Mouse (Mus musculus): ENCODE results near the gene Agxt. TPM values are rescaled to one million over a fixed set of nuclear protein-coding genes. Genes with fewer than 3 reads are reported as not detected.

The Agxt gene
- total RNA-seq, 2 experiments from 2014 or later, result not detected

Other genes with a start within 250 kb of the Agxt start
- under 1 TPM in 1 of 2 experiments, not detected in 1; 0.14 TPM for gene Ankmy1, start 232.3 kb upstream of the Agxt start, total RNA-seq (2021)
- 10 to 100 TPM in 1 of 2 experiments, 1 to 10 TPM in 1; 9.3 to 10.6 TPM for gene Dusp28, start 228.3 kb upstream of the Agxt start, total RNA-seq (2021)
- gene Rnpepl1, start 224.5 kb upstream of the Agxt start, total RNA-seq (2021), result 10 to 100 TPM; 73.8 to 74.1 TPM
- gene Capn10, start 200.9 kb upstream of the Agxt start, total RNA-seq (2021), result 10 to 100 TPM; 10.2 to 14.0 TPM
- under 1 TPM; 0.38 to 0.59 TPM for gene Gpr35, start 184.4 kb upstream of the Agxt start, total RNA-seq (2021)
- gene Aqp12, start 128.9 kb upstream of the Agxt start, total RNA-seq (2021), result not detected
- gene Kif1a, start 33.3 kb upstream of the Agxt start, total RNA-seq (2021), result 1 to 10 TPM; 6.2 to 7.5 TPM
- not detected for gene 2310007B03Rik, start 25.7 kb downstream of the Agxt start, total RNA-seq (2021)
- gene Crocc2, start 33.5 kb downstream of the Agxt start, total RNA-seq (2021), result under 1 TPM; 0.45 to 0.48 TPM
- gene Sned1, start 100.6 kb downstream of the Agxt start, total RNA-seq (2021), result 10 to 100 TPM; 11.0 to 11.4 TPM
- gene Mterf4, start 170.7 kb downstream of the Agxt start, total RNA-seq (2021), result 10 to 100 TPM; 13.0 to 13.7 TPM
- 10 to 100 TPM; 30.5 to 34.9 TPM for gene Ppp1r7, start 207.6 kb downstream of the Agxt start, total RNA-seq (2021)
- gene Pask, start 208.2 kb downstream of the Agxt start, total RNA-seq (2021), result 1 to 10 TPM; 7.9 to 8.6 TPM
- not detected for gene Ano7, start 238.7 kb downstream of the Agxt start, total RNA-seq (2021)

Measured in heart, postnatal 4 days (tissue).